Mouse (Mus musculus) thymus, postnatal 36 days (tissue): Measurements from ENCODE around the gene Pdss2.
"Not testable (repeated sequence)": the region's sequence is repeated elsewhere in the genome, so short reads cannot be mapped to it uniquely, and the experiment has no call there.

ENCODE experiments used
- DNase-seq, 2 experiments: peaks; one replicate each; pipeline ENCODE4 v3.0.0; 2022; ENCODE audit warnings: mixed read lengths in 2 of 2

The Pdss2 gene

GRCm38 (mm10) chr10:43244262-43244806, 23.0 kb downstream of the Pdss2 start:
- no peak for DNase-seq

- DNase-seq = no peak
Measured at GRCm38 (mm10) chr10:43245461-43246200, 24.3 kb downstream of the Pdss2 start.

DNA sequence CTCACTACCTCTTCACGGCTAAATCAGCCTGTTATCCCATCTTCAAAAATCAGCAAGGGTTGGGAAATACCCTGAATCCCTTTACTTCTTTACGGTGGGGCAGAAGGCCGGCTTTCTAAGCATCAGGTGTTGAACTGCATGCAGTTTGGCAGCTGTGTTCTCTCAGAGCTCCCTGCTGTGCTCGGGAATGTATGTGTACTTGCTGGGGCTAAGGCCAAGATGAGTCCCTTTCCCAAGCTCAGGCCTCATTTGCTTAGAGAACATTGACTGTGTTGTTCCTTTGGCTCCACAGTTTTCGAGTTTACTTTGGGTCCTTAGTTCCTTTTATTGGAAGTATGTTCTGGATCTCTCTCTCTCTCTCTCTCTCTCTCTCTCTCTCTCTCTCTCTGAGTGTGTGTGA, 26.7 kb downstream of the Pdss2 start:
- no peak for DNase-seq

- no peak for DNase-seq
Measured at GRCm38 (mm10) chr10:43252324-43252723, 31.0 kb downstream of the Pdss2 start.

- DNase-seq = not testable (repeated sequence)
Measured at GRCm38 (mm10) chr10:43256965-43257364, 35.7 kb downstream of the Pdss2 start.

GRCm38 (mm10) chr10:43257500-43257899, 36.2 kb downstream of the Pdss2 start:
- DNase-seq = not testable (repeated sequence)

GRCm38 (mm10) chr10:43271318-43271717, 50.0 kb downstream of the Pdss2 start:
- DNase-seq = no peak

DNA sequence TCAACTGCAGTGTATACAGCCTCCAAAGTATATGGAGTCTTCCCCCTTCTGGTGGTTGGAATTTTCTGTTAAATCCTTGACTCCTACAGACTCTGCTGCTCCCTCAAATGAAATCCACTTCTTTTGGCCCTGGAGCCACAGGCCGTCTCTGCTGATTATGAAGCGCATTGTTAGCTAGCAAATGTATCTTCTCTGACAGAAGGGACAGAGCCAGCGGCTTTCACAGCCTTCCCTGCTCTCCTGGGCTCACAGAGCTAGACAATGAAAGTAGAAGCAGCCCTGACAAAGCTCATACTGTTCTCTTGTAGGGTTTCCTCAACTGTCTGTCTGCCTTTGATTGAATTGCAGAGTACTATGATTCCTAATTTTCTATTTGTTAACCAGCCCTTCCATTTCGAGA, 51.1 kb downstream of the Pdss2 start:
- DNase-seq = no peak

DNA sequence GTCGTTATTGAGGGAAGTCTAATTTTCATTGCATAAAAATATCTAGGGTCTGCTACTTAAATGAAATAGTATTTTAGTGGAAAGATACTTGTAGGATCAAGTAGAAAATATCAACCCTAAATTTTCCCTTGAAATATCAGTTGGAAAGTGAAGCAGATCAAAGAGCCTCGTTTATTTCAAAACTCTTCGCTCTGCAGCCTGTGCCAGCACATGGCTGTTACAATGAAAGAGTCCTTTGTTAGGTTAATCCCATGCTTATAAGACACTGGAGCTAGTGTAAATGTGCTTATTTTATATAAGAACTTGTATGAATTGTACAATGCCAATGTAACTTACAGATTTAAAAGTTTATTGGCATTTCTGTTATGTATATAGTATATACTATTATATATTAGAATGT, 51.8 kb downstream of the Pdss2 start:
- no peak for DNase-seq

DNA sequence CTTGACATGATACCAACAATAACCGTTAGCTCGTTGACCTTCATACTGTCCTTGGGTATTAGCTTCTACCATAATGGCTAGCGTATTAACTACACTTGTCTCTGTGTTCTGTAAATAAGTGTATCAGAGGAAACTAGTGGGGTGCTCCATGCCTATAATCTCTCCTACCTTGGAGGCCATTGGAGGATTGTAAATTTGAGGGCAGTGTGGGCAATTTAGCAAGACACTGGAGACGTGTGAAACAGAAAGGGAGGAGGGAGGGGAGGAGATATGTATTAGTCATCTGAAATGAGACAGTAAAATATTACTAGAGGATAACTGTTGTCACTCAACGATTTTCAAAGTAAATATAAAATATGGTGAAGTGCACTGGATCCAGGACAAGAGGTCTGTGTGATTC, 54.2 kb downstream of the Pdss2 start:
- DNase-seq = no peak

- no peak for DNase-seq
Measured at GRCm38 (mm10) chr10:43276116-43276659, 54.9 kb downstream of the Pdss2 start.

DNA sequence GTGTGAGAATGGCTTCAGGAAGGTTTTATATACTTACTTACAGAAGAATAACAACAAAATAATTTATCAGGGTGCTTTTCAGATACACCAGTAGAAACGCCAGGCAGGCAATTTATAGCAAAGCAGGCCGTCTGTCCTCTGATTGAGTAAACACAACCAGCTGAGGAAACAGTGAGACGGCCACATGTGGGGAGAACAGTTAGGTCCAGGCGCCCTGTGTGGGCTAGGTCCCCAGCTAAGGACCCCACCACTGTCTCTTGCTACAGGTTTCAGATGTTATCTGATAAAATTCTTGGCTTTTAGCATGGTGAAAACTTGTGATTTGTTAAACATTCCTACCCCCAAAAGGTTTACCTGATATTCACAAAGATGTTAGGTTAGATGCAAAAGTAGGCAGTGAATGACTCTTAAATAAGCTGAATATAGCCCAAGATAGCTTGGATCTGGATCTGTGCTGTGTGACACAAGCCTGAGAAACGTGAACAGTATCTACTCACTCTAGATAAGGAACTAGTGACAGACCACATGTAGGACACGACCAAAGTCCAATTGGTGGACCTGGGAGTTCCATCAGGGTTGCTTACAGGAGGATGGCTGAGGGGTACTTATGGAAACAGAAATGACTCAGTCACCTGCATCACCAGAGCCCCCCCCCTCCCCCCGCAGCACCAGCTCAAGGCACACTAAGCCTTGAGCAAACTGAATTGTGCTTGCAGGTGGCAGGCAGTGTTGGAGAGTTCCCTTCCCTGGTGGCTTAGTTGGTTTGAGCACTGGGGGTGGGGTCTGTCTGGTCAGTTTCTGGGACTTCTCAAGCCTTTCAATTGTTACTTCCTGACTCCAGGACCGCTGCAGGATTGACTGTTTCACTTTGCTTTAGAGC, 56.2 kb downstream of the Pdss2 start:
- no peak for DNase-seq

GRCm38 (mm10) chr10:43279637-43280288, 58.5 kb downstream of the Pdss2 start:
- no peak for DNase-seq

DNA sequence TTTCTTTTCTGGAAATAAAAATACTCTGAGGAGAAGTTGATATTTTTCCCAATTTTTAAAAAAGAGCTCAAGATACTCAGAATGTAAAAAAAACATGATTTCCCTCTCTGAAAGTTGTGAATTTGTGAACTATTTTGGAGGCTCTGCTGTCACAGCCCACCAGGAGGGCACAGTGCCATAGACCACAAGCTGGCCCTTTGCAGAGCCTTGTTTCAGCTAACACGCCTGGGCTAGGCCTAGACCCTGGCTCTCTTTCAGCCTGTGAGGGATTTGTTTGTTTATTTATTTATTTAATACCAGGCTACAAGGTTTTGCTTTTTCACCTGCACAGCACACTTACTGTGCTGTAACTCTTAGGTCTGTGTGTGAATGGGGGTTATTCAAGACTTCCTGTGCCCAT, 64.3 kb downstream of the Pdss2 start:
- DNase-seq = no peak

GRCm38 (mm10) chr10:43290638-43291230, 69.4 kb downstream of the Pdss2 start:
- no peak for DNase-seq

- DNase-seq = no peak
Measured at GRCm38 (mm10) chr10:43291333-43291736, 70.0 kb downstream of the Pdss2 start.

GRCm38 (mm10) chr10:43292454-43292853, 71.2 kb downstream of the Pdss2 start:
- DNase-seq = no peak

- no peak for DNase-seq
Measured at GRCm38 (mm10) chr10:43294331-43294730, 73.0 kb downstream of the Pdss2 start.

GRCm38 (mm10) chr10:43308105-43308810, 87.0 kb downstream of the Pdss2 start:
- no peak for DNase-seq

GRCm38 (mm10) chr10:43310781-43311392, 89.6 kb downstream of the Pdss2 start:
- no peak for DNase-seq

DNA sequence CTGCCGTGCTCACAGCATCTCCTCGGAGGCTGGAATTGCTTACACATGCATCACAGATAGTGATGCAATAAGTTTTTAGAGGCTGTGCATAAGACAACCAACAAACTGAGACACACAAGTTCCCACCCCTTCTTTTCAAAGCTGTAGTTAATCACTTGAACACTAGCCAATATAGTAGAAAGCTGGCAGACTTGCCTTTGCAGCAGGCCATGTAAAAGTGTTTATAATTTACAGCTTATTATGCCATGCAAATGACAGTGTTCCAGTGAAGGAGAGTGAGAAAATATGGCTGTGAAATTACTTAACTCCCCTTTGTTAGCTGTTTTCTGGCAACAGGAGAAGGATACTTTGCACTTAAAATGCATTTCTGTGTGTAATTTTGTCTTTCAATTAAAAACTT, 90.9 kb downstream of the Pdss2 start:
- DNase-seq = no peak
